Comparison of ENCODE assay signal across 10 mouse cellular contexts in the genomic region with DNA sequence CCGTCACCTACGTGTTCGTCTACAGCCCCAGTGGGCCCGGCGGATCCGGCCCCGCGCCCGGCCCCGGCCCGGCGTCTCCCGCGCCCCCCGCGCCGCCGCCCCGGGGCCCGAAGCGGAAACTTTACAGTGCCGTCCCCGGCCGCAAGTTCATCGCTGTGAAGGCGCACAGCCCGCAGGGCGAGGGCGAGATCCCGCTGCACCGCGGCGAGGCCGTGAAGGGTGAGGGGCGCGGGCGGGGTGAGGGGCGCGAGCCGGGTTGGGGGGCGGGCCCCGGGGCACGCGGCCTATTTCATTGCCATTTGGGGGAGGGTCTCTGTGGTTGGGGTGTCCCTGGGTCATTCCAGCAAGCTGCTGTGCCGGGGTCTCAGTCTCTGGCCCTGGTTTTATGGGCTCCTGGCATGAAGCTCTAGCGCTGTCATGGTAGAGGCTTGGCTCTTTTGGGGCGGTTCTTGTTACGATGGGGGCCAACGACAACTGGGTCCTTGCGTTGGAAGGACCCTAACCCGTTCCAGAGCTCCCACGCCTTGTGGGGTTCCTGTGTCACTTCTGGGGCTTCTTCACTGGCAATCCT. TPM values are rescaled to one million over a fixed set of nuclear protein-coding genes. Genes with fewer than 3 reads are reported as not detected.
A peak's percentile ranks its signal among the peaks of the same experiment; 100 is the strongest.
DNase-seq lines count a peak whose midpoint lies in the region; ATAC-seq and TF ChIP-seq lines count a peak whose summit lies in the region.
"Had no signal": no experiment of that assay in that cellular context is flagged by ENCODE, and none has a peak within 500 bp of the region (broad histone marks: within the 10 kb centered on the region; RNA-seq: fewer than 3 reads in every experiment).

No protein-coding gene starts in this region.

- no peaks in the 10 kb centered on the region for H3K9me3 ChIP-seq in heart, embryonic 15.5 days (replicated peaks)
- H3K9me3 ChIP-seq in embryonic facial prominence, embryonic 11.5 days (replicated peaks; ENCODE audit: control insufficient read depth, low read length): no peaks in the 10 kb centered on the region
- H3K9me3 ChIP-seq in intestine, embryonic 16.5 days (ENCODE audit: control insufficient read depth, low read length): no peaks in the 10 kb centered on the region
- no peaks in the 10 kb centered on the region for H3K9me3 ChIP-seq in neural tube, embryonic 12.5 days

- intact Hi-C loops in heart, postnatal 14 days (cut with DNase I): no loop called here

- peaks cover 43% of the 10 kb centered on the region for H3K27me3 ChIP-seq in heart, embryonic 15.5 days
- H3K27me3 ChIP-seq in embryonic facial prominence, embryonic 11.5 days (ENCODE audit: control insufficient read depth, insufficient read depth, low read length): peaks cover 2% of the 10 kb centered on the region; the same call in 1 of the 2 replicates
- H3K27me3 ChIP-seq in intestine, embryonic 16.5 days (replicated peaks; ENCODE audit: control insufficient read depth, insufficient read depth, low read length): peaks cover 24% of the 10 kb centered on the region
- peaks cover 37% of the 10 kb centered on the region for H3K27me3 ChIP-seq in neural tube, embryonic 12.5 days (replicated peaks)
- no peaks in the 10 kb centered on the region for H3K27me3 ChIP-seq in thymus, adult 2 months (ENCODE audit: control insufficient read depth, insufficient read depth, low read length)

- H3K36me3 ChIP-seq in heart, embryonic 15.5 days: no peaks in the 10 kb centered on the region
- H3K36me3 ChIP-seq in embryonic facial prominence, embryonic 11.5 days (replicated peaks; ENCODE audit: control insufficient read depth, insufficient read depth, low read depth, low read length): no peaks in the 10 kb centered on the region
- H3K36me3 ChIP-seq in intestine, embryonic 16.5 days (ENCODE audit: control insufficient read depth, insufficient read depth, low read length): no peaks in the 10 kb centered on the region
- H3K36me3 ChIP-seq in neural tube, embryonic 12.5 days: no peaks in the 10 kb centered on the region
- no peaks in the 10 kb centered on the region for H3K36me3 ChIP-seq in thymus, adult 2 months (ENCODE audit: control insufficient read depth, insufficient read depth, low read length)

- peak overlapping the region; percentile 56 for H3K4me3 ChIP-seq in heart, embryonic 15.5 days
- peak overlapping the region; percentile 66 for H3K4me3 ChIP-seq in embryonic facial prominence, embryonic 11.5 days (ENCODE audit: low read depth, low read length)
- peak overlapping the region; percentile 60 for H3K4me3 ChIP-seq in intestine, embryonic 16.5 days (ENCODE audit: low read length)
- peak overlapping the region; percentile 55 for H3K4me3 ChIP-seq in neural tube, embryonic 12.5 days
- H3K4me3 ChIP-seq in thymus, adult 2 months (ENCODE audit: control insufficient read depth, insufficient read depth, low read length): no peak overlapping the region

- H3K9ac ChIP-seq in heart, embryonic 15.5 days: peak overlapping the region; percentile 45
- H3K9ac ChIP-seq in embryonic facial prominence, embryonic 11.5 days (replicated peaks; ENCODE audit: low read length): peak overlapping the region; percentile 68
- H3K9ac ChIP-seq in intestine, embryonic 16.5 days (ENCODE audit: low read depth, low read length): peak overlapping the region; percentile 65
- H3K9ac ChIP-seq in neural tube, embryonic 12.5 days: peak overlapping the region; percentile 51

- H3K27ac ChIP-seq in heart, embryonic 15.5 days: no peak overlapping the region
- H3K27ac ChIP-seq in embryonic facial prominence, embryonic 11.5 days (replicated peaks; ENCODE audit: low read depth, low read length): no peak overlapping the region
- H3K27ac ChIP-seq in intestine, embryonic 16.5 days (ENCODE audit: low read length): no peak overlapping the region
- no peak overlapping the region for H3K27ac ChIP-seq in neural tube, embryonic 12.5 days
- no peak overlapping the region for H3K27ac ChIP-seq in thymus, adult 2 months (ENCODE audit: control insufficient read depth, insufficient read depth, low read length)

- no peak for TF ChIP-seq POLR2A in thymus, adult 2 months (IDR thresholded peaks at IDR 0.05; ENCODE audit: control insufficient read depth, extremely low read depth, insufficient read depth, low read length, poor library complexity)

- ATAC-seq in heart, embryonic 15.5 days (replicated peaks; ENCODE audit: insufficient number of reproducible peaks, insufficient read depth, low FRiP score, low read depth): no peak
- no peak for ATAC-seq in embryonic facial prominence, embryonic 11.5 days (replicated peaks; ENCODE audit: insufficient number of reproducible peaks, low FRiP score, low TSS enrichment, low read depth)
- peak; percentile 26; the same call in 1 of the 2 replicates for ATAC-seq in intestine, embryonic 16.5 days
- no peak for ATAC-seq in neural tube, embryonic 12.5 days (ENCODE audit: low FRiP score, low read depth)
- no peak for ATAC-seq in erythroid progenitor cell, adult 5-6 weeks (replicated peaks; ENCODE audit: low FRiP score, poor library complexity, severe bottlenecking)

- no peak for TF ChIP-seq CTCF in thymus, adult 2 months (IDR thresholded peaks at IDR 0.05; ENCODE audit: borderline replicate concordance, control insufficient read depth, extremely low read depth, insufficient read depth, low read length, poor library complexity)

- peaks cover 10% of the 10 kb centered on the region for H3K4me1 ChIP-seq in heart, embryonic 15.5 days (replicated peaks)
- H3K4me1 ChIP-seq in embryonic facial prominence, embryonic 11.5 days (ENCODE audit: control insufficient read depth, insufficient read depth, low read length): no peaks in the 10 kb centered on the region
- peaks cover 9% of the 10 kb centered on the region; the same call in 1 of the 2 replicates for H3K4me1 ChIP-seq in intestine, embryonic 16.5 days (ENCODE audit: control insufficient read depth, insufficient read depth, low read length)
- H3K4me1 ChIP-seq in neural tube, embryonic 12.5 days: peaks cover 11% of the 10 kb centered on the region
- no peaks in the 10 kb centered on the region for H3K4me1 ChIP-seq in thymus, adult 2 months (replicated peaks; ENCODE audit: control insufficient read depth, insufficient read depth, low read length)

- 26% methylated on average over 40 of the region's 52 CpGs for WGBS in heart, embryonic 15.5 days
- 4% methylated on average over 33 of the region's 52 CpGs for WGBS in embryonic facial prominence, embryonic 11.5 days
- 13% methylated on average over 39 of the region's 52 CpGs for WGBS in intestine, embryonic 16.5 days
- 4% methylated on average over 51 of the region's 52 CpGs for WGBS in neural tube, embryonic 12.5 days
- 90% methylated on average over 52 of the region's 52 CpGs for WGBS in thymus, adult 2 months

- no peak for DNase-seq in heart, postnatal 14 days
- peak; percentile 25 for DNase-seq in embryonic facial prominence, embryonic 11.5 days (ENCODE audit: low spot score)
- DNase-seq in ovary, postnatal 10 days (ENCODE audit: low spot score): no peak
- no peak for DNase-seq in thymus, adult 2 months

- peak overlapping the region; percentile 92 for H3K4me2 ChIP-seq in heart, embryonic 15.5 days
- peak overlapping the region; percentile 97 for H3K4me2 ChIP-seq in embryonic facial prominence, embryonic 11.5 days (ENCODE audit: low read depth, low read length)
- H3K4me2 ChIP-seq in intestine, embryonic 16.5 days (ENCODE audit: low read depth, low read length): peak overlapping the region; percentile 88
- peak overlapping the region; percentile 96 for H3K4me2 ChIP-seq in neural tube, embryonic 12.5 days (replicated peaks)

RNA-seq across cellular contexts. Expression of a gene that starts 24.7 kb away (rescaled TPM):
- 1.4 and 2.1 TPM in 2 replicates for polyA plus RNA-seq in heart, embryonic 15.5 days (2015; fragmentation: Nextera tagmentation; extraction: Ambion mirVana)
- 10 to 100 TPM; 78.7 to 83.9 TPM for total RNA-seq in heart, postnatal 14 days (2021)
- 1.5 and 1.6 TPM in 2 replicates for polyA plus RNA-seq in embryonic facial prominence, embryonic 11.5 days (2014; fragmentation: Nextera tagmentation; extraction: Ambion mirVana)
- polyA plus RNA-seq in intestine, embryonic 16.5 days (2015; fragmentation: Nextera tagmentation; extraction: Ambion mirVana): 0.70 and 0.80 TPM in 2 replicates
- polyA plus RNA-seq in neural tube, embryonic 12.5 days (2016; fragmentation: Nextera tagmentation; extraction: Ambion mirVana): 4.8 and 7.1 TPM in 2 replicates
- total RNA-seq in erythroid progenitor cell, adult 5-6 weeks (2015; ENCODE audit: low replicate concordance): 0.72 TPM in 1 of 2 replicates, not detected in the other
- 0.39 and 0.61 TPM in 2 replicates for total RNA-seq in erythroid progenitor cell, adult 5-6 weeks (2017; ENCODE audit: low replicate concordance)
- 6.8 and 8.2 TPM in 2 replicates for polyA plus RNA-seq in thymus, adult 2 months (2012; rRNA removed)

RNA-seq across cellular contexts. Expression of a gene that starts 44.0 kb away (rescaled TPM):
- polyA plus RNA-seq in heart, embryonic 15.5 days (2015; fragmentation: Nextera tagmentation; extraction: Ambion mirVana): 0.08 and 0.22 TPM in 2 replicates
- under 1 TPM; 0.15 to 0.53 TPM for total RNA-seq in heart, postnatal 14 days (2021)
- 0.24 TPM in 1 of 2 replicates, not detected in the other for polyA plus RNA-seq in embryonic facial prominence, embryonic 11.5 days (2014; fragmentation: Nextera tagmentation; extraction: Ambion mirVana)
- polyA plus RNA-seq in intestine, embryonic 16.5 days (2015; fragmentation: Nextera tagmentation; extraction: Ambion mirVana): 0.11 and 0.13 TPM in 2 replicates
- polyA plus RNA-seq in neural tube, embryonic 12.5 days (2016; fragmentation: Nextera tagmentation; extraction: Ambion mirVana): 1.0 TPM in 2 replicates
- not detected in 2 replicates for total RNA-seq in erythroid progenitor cell, adult 5-6 weeks (2015; ENCODE audit: low replicate concordance)
- total RNA-seq in erythroid progenitor cell, adult 5-6 weeks (2017; ENCODE audit: low replicate concordance): not detected in 2 replicates
- 0.15 and 0.16 TPM in 2 replicates for polyA plus RNA-seq in thymus, adult 2 months (2012; rRNA removed)
- total RNA-seq: liver, adult 2 months; MEL had no signal

RNA-seq across cellular contexts. Expression of a gene that starts 46.9 kb away (rescaled TPM):
- polyA plus RNA-seq in heart, embryonic 15.5 days (2015; fragmentation: Nextera tagmentation; extraction: Ambion mirVana): 16.3 and 19.9 TPM in 2 replicates
- 10 to 100 TPM; 13.7 to 15.5 TPM for total RNA-seq in heart, postnatal 14 days (2021)
- polyA plus RNA-seq in embryonic facial prominence, embryonic 11.5 days (2014; fragmentation: Nextera tagmentation; extraction: Ambion mirVana): 7.5 and 9.3 TPM in 2 replicates
- polyA plus RNA-seq in intestine, embryonic 16.5 days (2015; fragmentation: Nextera tagmentation; extraction: Ambion mirVana): 29.5 and 36.4 TPM in 2 replicates
- 15.4 and 15.6 TPM in 2 replicates for polyA plus RNA-seq in neural tube, embryonic 12.5 days (2016; fragmentation: Nextera tagmentation; extraction: Ambion mirVana)
- 2.5 and 2.9 TPM in 2 replicates for total RNA-seq in erythroid progenitor cell, adult 5-6 weeks (2015; ENCODE audit: low replicate concordance)
- 2.1 and 3.7 TPM in 2 replicates for total RNA-seq in erythroid progenitor cell, adult 5-6 weeks (2017; ENCODE audit: low replicate concordance)
- polyA plus RNA-seq in thymus, adult 2 months (2012; rRNA removed): 37.9 and 43.0 TPM in 2 replicates
